Mouse (Mus musculus) cerebellum, adult 8-10 months (tissue): ENCODE results near the gene Sema5a.

Experiments used
- DNase-seq: peaks from one replicate; pipeline ENCODE4 v3.0.0; 2022

Sema5a gene

GRCm38 (mm10) chr15:32471480-32472050, 227.0 kb downstream of the Sema5a start:
- DNase-seq, result no peak

GRCm38 (mm10) chr15:32480747-32481146, 236.1 kb downstream of the Sema5a start:
- DNase-seq, result no peak

GRCm38 (mm10) chr15:32485064-32485964, 240.7 kb downstream of the Sema5a start:
- DNase-seq, result no peak

GRCm38 (mm10) chr15:32487968-32488367, 243.4 kb downstream of the Sema5a start:
- DNase-seq, result no peak

GRCm38 (mm10) chr15:32494219-32494618, 249.6 kb downstream of the Sema5a start:
- no peak for DNase-seq

- no peak for DNase-seq
Observed at GRCm38 (mm10) chr15:32494899-32495298, 250.3 kb downstream of the Sema5a start.

- DNase-seq, result peak; percentile 66
Observed at GRCm38 (mm10) chr15:32496880-32497279, 252.3 kb downstream of the Sema5a start.

GRCm38 (mm10) chr15:32505941-32506340, 261.3 kb downstream of the Sema5a start:
- DNase-seq, result no peak

- DNase-seq, result no peak
Observed at GRCm38 (mm10) chr15:32508282-32508681, 263.7 kb downstream of the Sema5a start.

GRCm38 (mm10) chr15:32514877-32515276, 270.3 kb downstream of the Sema5a start:
- no peak for DNase-seq

- DNase-seq, result no peak
Observed at GRCm38 (mm10) chr15:32517954-32518353, 273.3 kb downstream of the Sema5a start.

GRCm38 (mm10) chr15:32532539-32532938, 287.9 kb downstream of the Sema5a start:
- no peak for DNase-seq

GRCm38 (mm10) chr15:32533541-32534080, 289.0 kb downstream of the Sema5a start:
- peak; percentile 32 for DNase-seq

GRCm38 (mm10) chr15:32536755-32537503, 292.3 kb downstream of the Sema5a start:
- no peak for DNase-seq

- DNase-seq, result no peak
Observed at GRCm38 (mm10) chr15:32537504-32537792, 292.8 kb downstream of the Sema5a start.

- no peak for DNase-seq
Observed at GRCm38 (mm10) chr15:32538092-32538491, 293.5 kb downstream of the Sema5a start.

- no peak for DNase-seq
Observed at GRCm38 (mm10) chr15:32542746-32543145, 298.1 kb downstream of the Sema5a start.

GRCm38 (mm10) chr15:32543181-32543580, 298.6 kb downstream of the Sema5a start:
- no peak for DNase-seq

GRCm38 (mm10) chr15:32545455-32545854, 300.8 kb downstream of the Sema5a start:
- DNase-seq, result no peak

- no peak for DNase-seq
Observed at GRCm38 (mm10) chr15:32546746-32547145, 302.1 kb downstream of the Sema5a start.

GRCm38 (mm10) chr15:32558925-32559324, 314.3 kb downstream of the Sema5a start:
- DNase-seq, result no peak

GRCm38 (mm10) chr15:32562600-32562999, 318.0 kb downstream of the Sema5a start:
- DNase-seq, result no peak

GRCm38 (mm10) chr15:32568181-32568857, 323.7 kb downstream of the Sema5a start:
- peak; percentile 40 for DNase-seq
